Mouse (Mus musculus): ENCODE measurements at regions not wholly inside any gene's neighbourhood (a gene's known extent, or its start where the extent isn't known, plus 50 kb on each side); places are given as distances from the start of the nearest gene placed in this dataset.
A peak's percentile ranks its signal among the peaks of the same experiment; 100 is the strongest.

GRCm38 (mm10) chr14:104849274-104849673 lies 326.8 kb upstream of the Rnf219 start:
- Histone ChIP-seq H3K4me1 (ENCODE audit: control insufficient read depth in 2 of 2, insufficient read depth in 2 of 2, low read length in 2 of 2, poor library complexity in 1 of 2) (no peaks in the 10 kb centered on the region), H3K9ac (ENCODE audit: insufficient read depth, low read depth, low read length, poor library complexity, severe bottlenecking) (no peak overlapping the region), H3K4me3 (ENCODE audit: insufficient read depth in 1 of 2, low read depth in 1 of 2, low read length in 2 of 2, poor library complexity in 1 of 2, severe bottlenecking in 1 of 2) (no peak overlapping the region), H3K27ac (ENCODE audit: insufficient read depth, low read depth, low read length, poor library complexity, severe bottlenecking) (no peak overlapping the region), H3K36me3 (ENCODE audit: control insufficient read depth, insufficient read depth, low read length, poor library complexity, severe bottlenecking) (no peaks in the 10 kb centered on the region), H3K9me3 (ENCODE audit: control insufficient read depth, insufficient read depth, low read depth, low read length) (no peaks in the 10 kb centered on the region)
- DNase-seq (ENCODE audit: low read depth, low spot score), result no peak
- TF ChIP-seq ZC3H11A (IDR thresholded peaks at IDR 0.05; ENCODE audit: borderline replicate concordance, low read depth, low read length), result no peak
- TF ChIP-seq HCFC1 (IDR thresholded peaks at IDR 0.05; ENCODE audit: borderline replicate concordance, insufficient read depth, low read length), result no peak
- no peak for TF ChIP-seq CHD2 (IDR thresholded peaks at IDR 0.05; ENCODE audit: low read depth, low read length)
- no peak for TF ChIP-seq MAFK (IDR thresholded peaks at IDR 0.05; ENCODE audit: insufficient read depth, low read depth, low read length)
- TF ChIP-seq ZNF384 (IDR thresholded peaks at IDR 0.05; ENCODE audit: low read depth, low read length), result no peak
- in situ Hi-C loops (cut with MboI; ENCODE audit: low sequenced_read_pairs in 2 of 2, unreplicated experiment in 2 of 2), result no loop called here

- H3K4me3 ChIP-seq (ENCODE audit: insufficient read depth in 1 of 2, low read depth in 1 of 2, low read length in 2 of 2, poor library complexity in 1 of 2, severe bottlenecking in 1 of 2), result no peak overlapping the region
- in situ Hi-C loops (cut with MboI; ENCODE audit: low sequenced_read_pairs in 2 of 2, unreplicated experiment in 2 of 2), result no loop called here
- H3K9ac ChIP-seq (ENCODE audit: insufficient read depth, low read depth, low read length, poor library complexity, severe bottlenecking), result no peak overlapping the region
- H3K9me3 ChIP-seq (ENCODE audit: control insufficient read depth, insufficient read depth, low read depth, low read length), result no peaks in the 10 kb centered on the region
- H3K36me3 ChIP-seq (ENCODE audit: control insufficient read depth, insufficient read depth, low read length, poor library complexity, severe bottlenecking), result no peaks in the 10 kb centered on the region
- no peaks in the 10 kb centered on the region for H3K4me1 ChIP-seq (ENCODE audit: control insufficient read depth in 2 of 2, insufficient read depth in 2 of 2, low read length in 2 of 2, poor library complexity in 1 of 2)
- no peak overlapping the region for H3K27ac ChIP-seq (ENCODE audit: insufficient read depth, low read depth, low read length, poor library complexity, severe bottlenecking)
- TF ChIP-seq ZC3H11A (IDR thresholded peaks at IDR 0.05; ENCODE audit: borderline replicate concordance, low read depth, low read length) (no peak), MAFK (IDR thresholded peaks at IDR 0.05; ENCODE audit: insufficient read depth, low read depth, low read length) (no peak), ZNF384 (IDR thresholded peaks at IDR 0.05; ENCODE audit: low read depth, low read length) (no peak), HCFC1 (IDR thresholded peaks at IDR 0.05; ENCODE audit: borderline replicate concordance, insufficient read depth, low read length) (no peak), CHD2 (IDR thresholded peaks at IDR 0.05; ENCODE audit: low read depth, low read length) (no peak)
- no peak for DNase-seq (ENCODE audit: low read depth, low spot score)
These were observed 305.0 kb upstream of the Rnf219 start for GRCm38 (mm10) chr14:104827404-104827803.

GRCm38 (mm10) chr14:104824926-104825325 lies 302.5 kb upstream of the Rnf219 start:
- no peaks in the 10 kb centered on the region for H3K9me3 ChIP-seq (ENCODE audit: control insufficient read depth, insufficient read depth, low read depth, low read length)
- no peak overlapping the region for H3K4me3 ChIP-seq (ENCODE audit: insufficient read depth in 1 of 2, low read depth in 1 of 2, low read length in 2 of 2, poor library complexity in 1 of 2, severe bottlenecking in 1 of 2)
- no peaks in the 10 kb centered on the region for H3K4me1 ChIP-seq (ENCODE audit: control insufficient read depth in 2 of 2, insufficient read depth in 2 of 2, low read length in 2 of 2, poor library complexity in 1 of 2)
- peak; percentile 56 for DNase-seq (ENCODE audit: low read depth, low spot score)
- no peak overlapping the region for H3K9ac ChIP-seq (ENCODE audit: insufficient read depth, low read depth, low read length, poor library complexity, severe bottlenecking)
- no peak overlapping the region for H3K27ac ChIP-seq (ENCODE audit: insufficient read depth, low read depth, low read length, poor library complexity, severe bottlenecking)
- no peaks in the 10 kb centered on the region for H3K36me3 ChIP-seq (ENCODE audit: control insufficient read depth, insufficient read depth, low read length, poor library complexity, severe bottlenecking)
- in situ Hi-C loops (cut with MboI; ENCODE audit: low sequenced_read_pairs in 2 of 2, unreplicated experiment in 2 of 2), result no loop called here
- TF ChIP-seq ZC3H11A (IDR thresholded peaks at IDR 0.05; ENCODE audit: borderline replicate concordance, low read depth, low read length) (no peak), ZNF384 (IDR thresholded peaks at IDR 0.05; ENCODE audit: low read depth, low read length) (no peak), CHD2 (IDR thresholded peaks at IDR 0.05; ENCODE audit: low read depth, low read length) (no peak), HCFC1 (IDR thresholded peaks at IDR 0.05; ENCODE audit: borderline replicate concordance, insufficient read depth, low read length) (no peak), MAFK (IDR thresholded peaks at IDR 0.05; ENCODE audit: insufficient read depth, low read depth, low read length) (no peak)

GRCm38 (mm10) chr14:104824224-104824623 lies 301.8 kb upstream of the Rnf219 start:
- TF ChIP-seq ZNF384 (IDR thresholded peaks at IDR 0.05; ENCODE audit: low read depth, low read length) (no peak), MAFK (IDR thresholded peaks at IDR 0.05; ENCODE audit: insufficient read depth, low read depth, low read length) (peak; percentile 86)
- no peaks in the 10 kb centered on the region for H3K9me3 ChIP-seq (ENCODE audit: control insufficient read depth, insufficient read depth, low read depth, low read length)
- no peak overlapping the region for H3K27ac ChIP-seq (ENCODE audit: insufficient read depth, low read depth, low read length, poor library complexity, severe bottlenecking)
- no peak for DNase-seq (ENCODE audit: low read depth, low spot score)
- H3K36me3 ChIP-seq (ENCODE audit: control insufficient read depth, insufficient read depth, low read length, poor library complexity, severe bottlenecking), result no peaks in the 10 kb centered on the region
- no peaks in the 10 kb centered on the region for H3K4me1 ChIP-seq (ENCODE audit: control insufficient read depth in 2 of 2, insufficient read depth in 2 of 2, low read length in 2 of 2, poor library complexity in 1 of 2)
- in situ Hi-C loops (cut with MboI; ENCODE audit: low sequenced_read_pairs in 2 of 2, unreplicated experiment in 2 of 2), result no loop called here
- H3K4me3 ChIP-seq (ENCODE audit: insufficient read depth in 1 of 2, low read depth in 1 of 2, low read length in 2 of 2, poor library complexity in 1 of 2, severe bottlenecking in 1 of 2), result no peak overlapping the region
- H3K9ac ChIP-seq (ENCODE audit: insufficient read depth, low read depth, low read length, poor library complexity, severe bottlenecking), result no peak overlapping the region

GRCm38 (mm10) chr14:104821903-104822573 lies 299.6 kb upstream of the Rnf219 start:
- H3K4me1 ChIP-seq (ENCODE audit: control insufficient read depth in 2 of 2, insufficient read depth in 2 of 2, low read length in 2 of 2, poor library complexity in 1 of 2), result no peaks in the 10 kb centered on the region
- in situ Hi-C loops (cut with MboI; ENCODE audit: low sequenced_read_pairs in 2 of 2, unreplicated experiment in 2 of 2), result no loop called here
- H3K9ac ChIP-seq (ENCODE audit: insufficient read depth, low read depth, low read length, poor library complexity, severe bottlenecking), result no peak overlapping the region
- H3K27ac ChIP-seq (ENCODE audit: insufficient read depth, low read depth, low read length, poor library complexity, severe bottlenecking), result no peak overlapping the region
- TF ChIP-seq ZNF384 (IDR thresholded peaks at IDR 0.05; ENCODE audit: low read depth, low read length) (no peak), ZC3H11A (IDR thresholded peaks at IDR 0.05; ENCODE audit: borderline replicate concordance, low read depth, low read length) (no peak), HCFC1 (IDR thresholded peaks at IDR 0.05; ENCODE audit: borderline replicate concordance, insufficient read depth, low read length) (no peak), MAFK (IDR thresholded peaks at IDR 0.05; ENCODE audit: insufficient read depth, low read depth, low read length) (no peak), CHD2 (IDR thresholded peaks at IDR 0.05; ENCODE audit: low read depth, low read length) (no peak)
- H3K36me3 ChIP-seq (ENCODE audit: control insufficient read depth, insufficient read depth, low read length, poor library complexity, severe bottlenecking), result no peaks in the 10 kb centered on the region
- H3K9me3 ChIP-seq (ENCODE audit: control insufficient read depth, insufficient read depth, low read depth, low read length), result no peaks in the 10 kb centered on the region
- no peak overlapping the region for H3K4me3 ChIP-seq (ENCODE audit: insufficient read depth in 1 of 2, low read depth in 1 of 2, low read length in 2 of 2, poor library complexity in 1 of 2, severe bottlenecking in 1 of 2)
- no peak for DNase-seq (ENCODE audit: low read depth, low spot score)
